Mouse (Mus musculus) spleen, embryonic (tissue): ENCODE measurements around the gene Cry2.

Source experiments
- CTCF ChIA-PET: fragments of 350-600 bp; sonication (Branson Sonifier 250); formaldehyde crosslinking; loops from one replicate; lab custom pipeline; 2022; lab: Charles Lee

Gene Cry2

DNA sequence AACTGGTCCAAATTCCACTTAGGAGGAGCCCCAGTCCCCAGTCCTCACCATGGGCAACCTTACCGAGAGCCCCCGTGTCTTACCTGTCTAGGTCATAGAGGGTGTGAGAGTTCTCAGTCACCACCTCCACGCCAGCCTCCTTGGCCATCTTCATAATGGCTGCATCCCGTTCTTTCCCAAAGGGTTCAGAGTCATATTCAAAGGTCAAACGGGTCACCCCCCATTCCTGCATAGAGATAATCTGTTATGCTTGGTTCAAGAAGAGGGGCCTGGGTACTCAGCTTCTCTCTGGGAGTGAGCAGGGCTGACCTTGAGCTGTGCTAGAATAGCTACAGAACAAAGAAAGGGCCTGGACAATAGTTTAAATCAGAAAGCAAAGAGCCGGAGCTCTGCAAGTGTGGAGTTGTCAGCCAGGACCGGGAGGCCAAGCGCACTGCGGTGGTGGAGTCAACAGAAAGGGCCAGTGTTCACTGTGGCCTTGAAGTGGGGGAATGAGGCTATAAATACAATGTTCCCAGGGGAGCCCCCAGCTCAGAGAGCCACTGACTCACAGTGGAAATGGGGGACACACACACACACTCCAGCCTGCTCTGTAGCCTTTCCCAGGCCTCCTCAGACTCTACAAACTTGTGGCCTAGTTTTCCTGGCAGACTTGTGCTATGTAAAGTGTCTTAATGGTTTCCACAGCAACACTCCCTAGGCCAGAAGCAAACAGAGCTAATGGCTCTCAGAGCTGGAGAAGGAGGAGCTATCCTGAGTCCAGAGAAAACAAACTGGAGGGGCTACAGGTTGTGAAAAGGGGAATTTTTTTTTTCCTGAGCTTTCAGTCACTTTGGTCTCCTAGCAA, 9.2 kb downstream of the Cry2 start:
- CTCF ChIA-PET = no interaction called here

DNA sequence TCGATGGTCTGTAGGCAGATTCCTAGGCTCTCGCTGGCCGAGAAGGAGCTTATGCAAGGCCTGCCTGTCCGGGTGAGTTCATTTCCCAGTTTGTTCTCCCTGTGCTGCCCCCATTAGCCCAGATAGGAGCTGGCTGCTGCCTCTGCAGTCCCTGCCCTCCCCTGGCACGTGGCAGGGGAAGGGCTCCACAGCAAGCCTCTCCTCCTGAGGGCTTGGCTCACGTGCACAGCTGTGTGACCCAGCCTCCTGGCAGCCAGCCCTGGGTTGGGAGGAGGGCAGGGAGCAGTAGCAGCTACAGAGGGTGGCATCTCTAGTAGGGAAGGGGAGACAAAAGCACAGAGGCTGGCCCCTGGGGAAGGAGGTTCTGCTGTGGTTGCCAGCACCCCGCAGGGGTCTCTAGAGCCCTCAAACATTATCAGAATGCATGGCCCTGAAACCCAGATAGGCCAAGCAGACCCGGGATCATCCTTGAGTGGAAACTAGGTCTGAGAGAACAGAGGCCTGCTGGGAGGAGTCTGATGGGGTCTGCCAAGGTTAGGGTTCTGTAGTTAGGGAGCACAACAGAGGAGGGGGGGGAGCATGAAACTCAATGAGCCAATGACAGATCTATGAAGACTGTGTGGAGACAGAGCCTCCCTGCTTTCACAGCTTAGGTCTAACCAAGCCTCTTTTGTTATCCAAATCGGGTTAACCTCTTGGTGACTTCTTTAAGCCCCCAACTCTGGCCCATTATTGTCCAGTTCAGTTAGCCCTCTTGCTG, 10.0 kb downstream of the Cry2 start:
- CTCF ChIA-PET = no interaction called here

DNA sequence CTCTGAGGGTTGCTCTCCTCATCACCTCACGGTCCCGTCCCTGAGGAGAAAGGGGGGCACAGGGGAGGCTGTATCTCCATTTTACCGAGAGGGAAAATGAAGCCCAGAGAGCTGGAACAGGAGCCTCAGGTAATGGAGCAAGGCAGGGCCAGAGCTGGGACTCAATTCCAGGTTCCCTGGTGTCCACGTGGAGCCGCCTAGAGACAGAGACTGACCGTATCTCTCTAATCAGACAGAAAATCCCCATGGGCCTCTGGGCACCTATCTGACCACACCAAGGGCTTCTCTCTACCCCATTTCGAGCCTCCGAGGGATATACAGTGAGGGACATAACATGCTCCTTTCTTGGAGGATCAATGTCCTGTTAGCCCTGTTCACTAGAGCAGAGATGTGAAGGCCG, 10.7 kb downstream of the Cry2 start:
- CTCF ChIA-PET = no interaction called here

DNA sequence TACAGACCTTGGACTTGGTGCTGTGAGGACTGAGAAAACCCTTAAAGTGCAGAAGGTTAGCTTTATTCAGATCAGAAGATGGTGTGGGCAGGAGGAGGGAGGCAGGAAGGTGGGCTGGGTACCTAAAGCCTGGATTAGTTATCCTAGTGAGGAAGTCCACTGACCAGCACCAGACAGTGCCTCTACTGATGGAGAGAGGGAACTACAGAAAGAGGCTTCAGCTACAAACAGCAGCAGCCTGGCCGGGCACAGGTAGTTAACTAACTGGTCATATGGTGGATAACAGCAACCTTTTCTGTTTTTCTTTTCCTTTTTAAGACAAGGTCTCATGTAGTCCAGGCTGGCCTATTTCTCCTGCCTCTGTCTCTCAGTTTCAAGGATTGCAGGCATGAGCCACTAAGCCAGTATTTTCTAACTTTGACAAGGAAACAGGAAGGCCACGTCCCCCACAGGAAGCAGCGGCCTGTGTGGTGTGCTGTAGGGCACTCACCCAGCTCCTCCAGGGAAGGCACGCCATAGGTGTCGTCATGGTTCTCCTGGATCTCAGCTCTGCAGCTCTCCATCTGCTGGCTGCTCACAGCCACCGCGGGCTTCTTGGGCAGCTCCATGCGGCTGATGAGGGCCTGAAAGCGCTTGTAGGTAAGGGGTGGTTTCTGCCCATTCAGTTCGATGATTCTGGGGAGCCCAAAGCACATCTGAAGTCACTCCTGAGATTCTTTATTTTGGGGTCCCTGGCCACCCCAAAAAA, 11.3 kb downstream of the Cry2 start:
- CTCF ChIA-PET = interaction anchor here (0.5 kb wide), 1 partner anchor 9 kb away, joined by 3 read pairs; no protein-coding TSS in a partner anchor

DNA sequence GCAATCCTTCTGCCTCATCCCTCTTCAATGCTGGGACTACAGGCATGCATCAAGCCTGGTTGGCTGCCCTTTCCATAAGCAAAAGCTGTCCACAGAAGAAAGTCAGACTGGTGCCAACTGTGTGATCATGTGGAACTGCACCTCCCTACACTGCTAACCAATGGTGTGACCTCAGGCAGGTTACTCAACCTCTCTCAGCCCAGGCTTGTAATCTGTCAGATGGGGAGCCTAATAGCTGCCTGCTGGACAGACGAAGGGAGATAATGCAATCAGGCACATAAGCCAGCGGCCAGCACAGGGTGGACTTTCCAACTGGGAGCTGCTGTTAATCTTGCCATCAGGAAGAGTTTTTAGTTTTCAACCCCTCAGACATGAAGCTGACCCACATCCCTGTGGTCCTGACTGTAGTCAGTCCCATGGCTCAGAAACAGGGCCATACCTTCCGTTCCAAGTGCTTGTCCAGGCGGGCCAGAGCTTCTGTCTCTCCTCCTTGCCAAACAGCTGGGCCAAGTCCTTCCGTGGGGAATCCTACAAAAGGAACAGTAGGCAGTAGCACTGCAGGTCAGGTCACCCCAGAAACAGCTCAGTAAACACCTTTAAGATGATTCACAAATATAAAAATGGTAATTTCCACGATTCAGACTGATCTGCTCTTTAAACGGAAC, 12.0 kb downstream of the Cry2 start:
- CTCF ChIA-PET = no interaction called here

DNA sequence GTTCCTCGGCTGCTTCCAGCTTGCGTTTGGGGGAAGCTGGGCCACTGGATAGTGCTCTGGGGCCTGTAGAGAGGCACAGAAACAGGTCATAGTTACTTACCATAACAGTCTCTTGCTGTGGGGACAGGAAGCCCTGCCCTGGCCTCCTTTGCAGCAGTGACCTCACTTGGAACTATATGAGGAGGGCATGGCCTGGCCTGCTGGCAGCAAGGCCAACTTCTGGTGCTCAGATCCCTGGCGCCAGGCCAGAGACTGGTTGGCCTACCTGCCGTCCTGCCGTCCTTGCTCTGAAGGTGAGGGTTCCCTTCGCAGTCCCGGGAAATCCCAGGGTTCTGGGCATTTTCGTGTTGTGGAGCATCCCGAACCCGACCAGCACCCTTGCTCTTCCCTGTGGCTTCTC, 22.1 kb downstream of the Cry2 start:
- CTCF ChIA-PET = no interaction called here

DNA sequence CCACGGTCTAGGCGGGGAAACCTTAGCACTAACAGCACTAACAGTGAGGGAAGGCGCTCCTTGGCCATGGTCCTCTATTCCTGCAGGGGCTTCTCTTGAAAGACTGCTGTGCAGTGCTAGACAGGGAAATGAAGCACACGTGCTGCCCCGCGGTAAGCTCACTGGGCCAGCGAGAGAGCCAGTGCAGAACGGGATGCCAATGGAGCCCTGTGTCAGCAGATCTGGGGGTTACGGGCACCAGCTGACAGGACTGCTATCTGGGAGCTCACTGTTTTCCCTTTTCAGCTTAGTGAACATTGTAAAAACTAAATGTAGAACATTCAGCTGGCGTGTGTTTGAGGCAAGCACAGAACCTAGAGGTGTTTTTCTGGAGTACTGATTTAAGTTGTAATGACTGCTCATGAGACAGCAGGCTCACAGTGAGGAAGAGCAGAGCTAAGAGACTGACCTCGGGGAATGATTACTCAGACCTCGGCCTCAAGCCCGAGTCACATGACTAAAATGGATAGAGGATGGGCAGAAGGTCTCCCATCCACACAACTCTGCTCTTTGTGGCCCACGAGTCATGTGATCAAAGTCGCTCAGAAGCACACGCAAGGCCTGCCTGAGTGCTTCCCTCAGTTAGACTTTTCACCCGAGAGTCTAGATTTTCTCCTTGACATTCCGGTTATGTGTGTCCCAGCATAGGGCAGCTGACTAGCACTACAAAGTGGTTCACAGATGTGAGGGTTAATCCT, 25.4 kb downstream of the Cry2 start:
- CTCF ChIA-PET = no interaction called here

DNA sequence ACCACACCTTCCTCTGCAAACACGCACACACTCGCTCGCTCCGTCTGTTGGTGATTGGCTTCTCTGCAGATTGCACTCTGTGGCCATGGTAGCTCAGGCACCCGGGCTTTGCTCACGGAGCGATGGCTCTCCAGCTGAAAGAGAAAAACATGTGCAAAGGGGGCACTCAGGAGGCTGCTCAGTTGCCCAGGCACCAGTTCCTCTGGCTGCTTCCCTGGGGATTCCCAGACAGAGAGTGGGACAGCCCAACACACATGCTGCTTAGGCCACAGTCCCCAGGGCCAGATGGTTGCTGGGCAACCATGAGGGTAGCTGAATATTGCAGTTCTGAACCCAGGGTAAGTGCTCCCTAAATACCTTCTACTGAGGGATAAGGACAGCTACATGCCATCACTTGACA, 28.2 kb downstream of the Cry2 start:
- CTCF ChIA-PET = no interaction called here

DNA sequence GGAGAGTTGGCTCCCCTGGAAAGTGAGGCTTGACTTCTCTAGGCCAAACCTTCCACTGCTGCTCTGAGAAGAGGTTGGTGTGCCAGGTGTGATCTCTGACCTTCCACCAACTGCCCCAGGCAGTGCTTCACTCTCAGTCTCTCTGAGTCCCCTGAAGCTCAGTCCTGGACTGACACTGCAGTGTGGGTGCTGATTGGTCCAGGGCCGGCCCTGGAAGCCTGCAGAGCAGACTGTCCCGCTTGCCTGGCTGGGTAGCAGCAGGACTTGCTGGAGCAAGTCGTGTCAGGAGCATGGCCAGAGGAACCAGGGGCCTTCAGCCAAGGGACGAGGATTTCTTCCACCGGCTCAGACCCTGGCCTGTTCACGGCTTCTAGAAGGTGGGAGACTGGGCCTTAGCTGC, 29.1 kb downstream of the Cry2 start:
- CTCF ChIA-PET = no interaction called here

DNA sequence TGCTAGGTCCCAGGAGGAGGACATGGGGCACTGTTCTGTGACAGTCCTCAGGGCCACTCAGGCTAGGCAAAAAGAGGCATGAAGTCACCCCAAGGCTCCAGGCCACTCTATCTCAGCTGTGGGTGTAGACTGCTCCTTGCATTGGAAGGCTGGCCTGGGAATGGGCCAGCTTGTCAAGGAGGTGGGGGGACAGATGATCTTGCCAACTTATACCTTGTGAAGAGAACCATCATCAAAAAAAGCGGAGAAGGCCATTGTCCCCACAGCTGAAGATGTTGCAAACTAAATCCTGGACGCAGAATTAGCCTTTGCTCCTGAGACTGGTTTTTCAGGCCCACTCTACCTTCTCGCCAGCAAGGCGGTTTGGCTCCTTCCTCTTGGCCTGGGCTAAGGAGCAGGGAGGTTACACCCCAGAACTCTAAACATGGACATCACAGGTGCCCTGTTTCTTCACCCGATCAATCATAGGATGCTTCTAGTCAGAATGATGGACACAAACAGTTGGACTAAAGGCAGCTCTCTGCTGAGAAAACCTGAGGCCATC, 30.0 kb downstream of the Cry2 start:
- CTCF ChIA-PET = no interaction called here

DNA sequence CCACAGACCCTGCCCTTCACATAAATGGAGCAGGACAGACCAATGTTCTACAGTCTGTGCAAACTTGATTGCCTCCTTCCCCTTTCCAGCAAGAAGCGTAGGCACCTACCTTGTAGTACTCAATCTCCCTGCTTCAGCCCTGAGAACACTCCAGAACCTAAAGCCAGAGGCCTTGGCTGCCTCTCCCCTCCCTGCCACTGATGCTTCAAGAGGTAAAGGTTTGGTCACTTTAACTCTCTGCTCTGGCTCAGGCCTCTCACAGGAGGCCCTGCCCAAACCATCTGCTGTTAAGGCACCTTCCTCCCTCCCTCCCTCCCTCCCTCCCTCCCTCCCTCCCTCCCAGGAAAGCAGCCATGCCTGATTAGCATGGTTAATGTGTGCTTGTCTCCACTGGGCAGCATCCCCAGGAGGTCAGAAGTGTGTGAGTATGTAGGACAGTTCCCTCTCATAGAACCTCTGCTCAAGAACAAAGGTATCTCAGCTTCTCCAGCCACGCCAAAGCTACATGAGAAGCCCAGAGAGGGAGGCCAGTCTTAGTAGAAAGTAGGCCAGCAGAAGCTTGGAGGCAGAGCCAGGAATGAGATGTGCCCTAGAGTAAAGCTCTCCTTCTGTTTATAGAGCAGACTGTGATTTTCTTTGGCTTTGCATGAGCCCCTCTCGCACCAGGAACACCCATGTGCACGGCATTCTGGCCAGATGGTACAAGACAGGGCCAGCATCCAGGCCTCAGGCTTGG, 31.1 kb downstream of the Cry2 start:
- CTCF ChIA-PET = no interaction called here

DNA sequence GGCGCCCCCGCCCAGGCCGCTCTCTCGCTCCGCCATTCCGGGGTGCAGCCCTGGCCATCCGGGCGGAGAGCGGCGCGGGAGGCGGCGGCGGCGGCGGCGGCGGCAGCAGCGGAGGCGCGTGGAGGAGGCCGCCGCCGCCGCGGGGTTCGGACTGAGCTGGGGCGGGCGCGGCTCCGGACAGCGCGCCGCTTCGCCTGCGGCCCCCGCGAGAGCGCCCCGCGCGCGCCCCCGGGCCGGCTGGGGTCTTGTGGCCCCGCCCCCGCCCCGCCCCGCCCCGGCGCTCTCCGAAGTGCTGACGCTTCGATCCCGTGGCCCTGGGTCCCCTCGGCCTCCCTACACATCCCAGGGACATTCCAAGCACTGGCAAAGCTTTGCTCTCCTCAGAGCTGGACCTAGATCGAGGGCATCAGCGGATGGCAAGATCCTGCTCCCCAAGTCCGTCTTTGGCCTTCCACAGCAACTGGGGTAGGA, 32.7 kb downstream of the Cry2 start, which contains the start of gene Mapk8ip1:
Gene Mapk8ip1, minus strand, starts transcription at position 173 of the 471 bp plus-strand sequence.
- CTCF ChIA-PET = no interaction called here

DNA sequence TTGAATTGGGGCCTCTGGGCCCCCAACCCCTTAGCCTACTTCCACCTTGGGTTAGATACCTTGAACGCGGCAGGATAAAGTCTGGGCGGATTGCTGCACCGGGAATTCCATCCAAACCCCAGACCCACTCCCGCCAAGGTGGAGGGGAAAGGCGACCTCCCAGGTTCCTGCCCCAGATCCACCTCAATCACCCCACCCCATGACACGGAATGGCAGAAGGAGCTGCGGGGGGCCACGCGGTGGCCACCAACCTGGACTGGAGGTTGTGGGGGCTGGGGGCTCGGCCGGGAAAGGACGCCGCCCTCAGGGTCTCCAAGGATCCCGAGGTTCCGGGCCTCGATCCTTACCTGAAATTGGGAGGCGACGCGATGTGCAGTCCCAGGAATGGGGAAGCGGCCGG, 33.2 kb downstream of the Cry2 start:
- CTCF ChIA-PET = interaction anchor here (0.7 kb wide), 1 partner anchor 16 kb away, joined by 5 read pairs; no protein-coding TSS in a partner anchor

DNA sequence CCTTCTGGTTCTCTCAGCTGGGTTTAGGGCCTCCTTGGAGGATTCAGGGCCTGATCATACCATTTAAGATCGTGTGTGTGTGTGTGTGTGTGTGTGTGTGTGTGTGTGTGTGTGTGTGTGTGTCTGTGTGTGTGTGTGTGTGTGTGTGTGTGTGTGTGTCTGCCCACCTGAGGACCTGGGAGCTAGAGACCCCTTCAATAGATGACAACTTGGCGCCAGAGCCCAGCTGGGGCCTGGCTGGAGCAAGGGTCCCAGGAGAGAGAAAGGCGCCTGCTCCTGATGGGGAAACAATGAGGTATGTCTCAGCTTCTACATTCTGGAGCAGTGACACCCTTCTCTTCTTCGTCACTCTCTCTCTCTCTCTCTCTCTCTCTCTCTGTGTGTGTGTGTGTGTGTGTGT, 34.0 kb downstream of the Cry2 start:
- CTCF ChIA-PET = interaction anchor here (0.7 kb wide), 1 partner anchor 16 kb away, joined by 5 read pairs; no protein-coding TSS in a partner anchor

DNA sequence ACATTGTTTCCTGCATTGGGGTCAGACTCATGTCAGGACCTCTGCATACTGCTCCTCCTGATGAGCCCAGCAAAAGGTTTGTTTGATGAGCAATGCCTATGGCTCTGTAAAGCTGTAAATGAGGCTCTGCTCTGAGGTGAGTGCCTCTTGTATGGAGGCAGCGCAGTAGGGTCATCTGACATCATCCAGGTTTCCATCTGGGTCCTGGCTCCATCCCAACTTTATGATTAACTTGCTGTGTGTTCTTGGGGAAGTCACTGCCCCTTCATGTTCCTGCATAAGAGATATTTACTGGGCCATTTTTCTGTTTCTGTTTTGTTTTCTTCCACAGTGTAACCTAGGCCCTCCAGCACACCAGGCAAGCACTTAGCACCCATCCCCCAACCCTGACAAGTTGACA, 36.4 kb downstream of the Cry2 start:
- CTCF ChIA-PET = no interaction called here

DNA sequence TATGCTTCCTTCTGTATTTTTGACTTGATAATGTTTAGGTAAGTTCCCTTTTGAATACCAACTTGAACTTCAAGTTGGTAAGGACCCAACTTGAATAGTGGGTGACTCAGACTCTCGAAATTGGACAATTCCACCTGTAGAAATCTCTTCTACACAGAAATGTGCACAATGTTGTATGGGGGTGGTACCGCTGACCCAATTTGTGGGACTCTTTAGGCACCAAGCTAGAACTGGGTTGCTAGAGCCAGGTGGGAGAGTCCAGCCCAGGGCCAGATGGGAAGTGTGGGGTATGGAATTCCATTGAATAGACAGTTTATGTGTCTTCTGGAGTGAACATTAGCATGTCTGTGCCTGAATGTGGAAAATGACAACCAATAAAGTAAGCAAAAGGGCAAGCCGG, 38.3 kb downstream of the Cry2 start:
- CTCF ChIA-PET = no interaction called here

DNA sequence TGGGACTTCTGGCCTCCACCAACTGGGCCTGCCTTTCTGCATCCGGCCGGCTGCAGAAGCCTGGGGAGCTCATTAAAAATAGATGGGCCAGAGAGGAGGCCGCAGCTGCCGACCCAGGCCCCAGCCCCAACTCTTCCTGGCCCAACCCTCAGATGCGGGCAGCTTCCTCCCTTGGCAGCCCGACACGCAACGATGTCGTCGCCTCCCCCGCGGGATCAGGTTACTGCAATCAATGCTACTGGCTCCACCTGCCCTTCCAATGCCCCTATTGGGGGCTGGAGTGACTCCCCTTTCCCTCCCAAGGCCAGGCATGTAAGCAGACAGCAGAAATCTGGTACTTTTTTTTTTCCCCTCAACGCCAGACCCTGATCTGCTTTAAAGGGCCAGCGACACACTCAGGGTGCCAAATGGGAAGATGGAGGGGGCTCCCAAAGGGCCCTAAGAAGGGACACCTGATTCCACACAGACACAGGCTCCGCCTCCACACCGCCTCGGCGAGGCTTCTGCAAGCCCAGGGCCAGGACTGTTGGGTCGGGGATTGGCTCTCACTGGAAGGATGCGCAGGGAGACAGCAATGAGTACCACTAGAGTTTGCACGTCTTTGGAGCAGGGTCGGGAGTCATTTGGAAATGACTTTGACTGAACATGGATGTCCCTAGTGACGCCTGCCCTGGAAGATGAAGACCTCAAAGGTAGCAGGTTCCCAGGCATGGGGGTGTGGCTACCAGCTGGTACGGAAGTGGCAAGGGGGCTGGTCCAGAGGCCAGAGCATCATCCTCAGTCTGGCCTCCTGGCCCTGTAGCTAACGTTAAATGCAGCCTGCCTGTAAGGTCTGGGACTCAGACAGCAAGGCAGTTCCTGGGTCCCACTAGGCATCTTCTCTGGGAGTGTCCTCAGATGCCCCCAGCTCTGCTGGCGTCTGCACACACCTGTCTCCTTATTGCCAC, 41.3 kb downstream of the Cry2 start:
- CTCF ChIA-PET = no interaction called here

DNA sequence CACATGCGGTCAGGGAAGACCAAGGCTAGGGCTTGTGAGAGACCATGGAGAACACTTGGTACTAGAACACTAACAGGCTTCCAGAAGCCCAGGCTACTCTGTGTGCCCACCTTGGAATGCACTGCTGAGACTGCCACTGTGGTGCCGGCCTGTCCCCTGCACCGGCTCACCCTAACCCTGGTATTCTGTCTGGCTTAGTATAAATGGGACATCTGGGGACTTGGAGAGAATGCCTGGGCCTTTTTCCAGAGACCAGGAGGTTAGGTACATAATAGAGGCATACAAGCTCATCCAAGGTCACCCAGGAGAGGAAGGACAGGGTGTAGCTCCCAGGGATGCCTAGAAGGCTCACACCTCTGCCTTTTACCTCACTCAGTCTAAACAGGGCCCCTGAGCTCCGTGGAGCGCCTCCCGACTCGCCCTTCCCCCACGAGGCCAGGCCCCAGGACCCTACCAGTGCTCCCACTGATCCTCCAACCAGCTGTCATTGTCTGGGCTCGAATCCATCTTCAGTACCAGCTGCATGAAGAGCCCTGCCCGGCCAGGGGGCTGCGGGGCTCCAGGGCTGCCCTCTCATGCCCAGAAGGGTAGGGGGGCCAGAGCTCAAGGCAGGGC, 42.0 kb downstream of the Cry2 start:
- CTCF ChIA-PET = no interaction called here
